Comparison of ENCODE assay signal across 8 mouse cellular contexts in the genomic region with DNA sequence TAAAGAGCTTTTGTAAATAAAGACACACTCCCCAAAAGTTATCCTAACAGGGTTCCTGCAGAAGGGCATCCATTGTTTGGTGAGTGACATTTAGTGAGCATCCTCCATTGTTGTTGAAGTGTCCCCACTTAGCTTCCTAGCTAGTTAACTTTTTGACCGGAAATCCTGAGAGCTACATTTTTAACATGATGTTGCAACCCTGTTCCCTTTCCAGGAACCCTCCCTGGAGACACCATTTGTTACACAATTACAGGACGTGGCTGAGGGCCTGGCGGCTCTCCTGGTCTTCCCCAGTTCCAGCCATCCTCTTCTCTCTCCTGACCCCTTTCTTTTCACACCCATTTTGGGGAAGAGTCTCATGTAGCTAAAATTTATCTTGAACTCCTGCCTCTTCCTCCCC. TPM values are rescaled to one million over a fixed set of nuclear protein-coding genes. Genes with fewer than 3 reads are reported as not detected.
A peak's percentile ranks its signal among the peaks of the same experiment; 100 is the strongest.
DNase-seq lines count a peak whose midpoint lies in the region; ATAC-seq lines count a peak whose summit lies in the region.

No protein-coding gene starts in this region.

- 40% methylated on average over 3 of the region's 3 CpGs for WGBS in stomach, embryonic 15.5 days

- DNase-seq in testis, postnatal 14 days (ENCODE audit: low spot score), result peak; percentile 65
- no peak for DNase-seq in testis, postnatal 10 days (ENCODE audit: low spot score)
- DNase-seq in heart, adult 18-20 months, result peak; percentile 89 to 91
- DNase-seq in kidney, postnatal 25 days, result peak; percentile 68 to 75
- no peak for DNase-seq in layer of hippocampus, postnatal 36 days
- DNase-seq in right cerebral cortex, postnatal 14 days, result no peak
- no peak for DNase-seq in ovary, postnatal 14 days (ENCODE audit: low spot score)

- no peaks in the 10 kb centered on the region for H3K36me3 ChIP-seq in stomach, embryonic 15.5 days

- H3K27ac ChIP-seq in stomach, embryonic 15.5 days, result peak overlapping the region; percentile 31; the same call in 1 of the 2 replicates

- H3K4me2 ChIP-seq in stomach, embryonic 15.5 days, result no peak overlapping the region; the same call in 1 of the 2 replicates

- ATAC-seq in stomach, embryonic 15.5 days (ENCODE audit: insufficient read depth, low FRiP score, low read depth), result no peak

- no peaks in the 10 kb centered on the region for H3K9me3 ChIP-seq in stomach, embryonic 15.5 days

- no peak overlapping the region for H3K9ac ChIP-seq in stomach, embryonic 15.5 days

- H3K27me3 ChIP-seq in stomach, embryonic 15.5 days (replicated peaks), result no peaks in the 10 kb centered on the region

- peaks cover 18% of the 10 kb centered on the region for H3K4me1 ChIP-seq in stomach, embryonic 15.5 days

- no peak overlapping the region for H3K4me3 ChIP-seq in stomach, embryonic 15.5 days (replicated peaks)

RNA-seq across cellular contexts. Expression of gene Dpp9, which starts 1.1 kb away (rescaled TPM):
- 10 to 100 TPM; 43.7 to 44.3 TPM for total RNA-seq in heart, adult 18-20 months (2021)
- 33.2 and 37.5 TPM in 2 replicates for polyA plus RNA-seq in stomach, embryonic 15.5 days (2015; fragmentation: Nextera tagmentation; extraction: Ambion mirVana)
- total RNA-seq in layer of hippocampus, postnatal 36 days (2021), result 10 to 100 TPM; 68.2 to 70.9 TPM

RNA-seq across cellular contexts. Expression of gene Mydgf, which starts 36.1 kb away (rescaled TPM):
- 10 to 100 TPM; 25.4 to 26.1 TPM for total RNA-seq in heart, adult 18-20 months (2021)
- 112 and 113 TPM in 2 replicates for polyA plus RNA-seq in stomach, embryonic 15.5 days (2015; fragmentation: Nextera tagmentation; extraction: Ambion mirVana)
- total RNA-seq in layer of hippocampus, postnatal 36 days (2021), result 10 to 100 TPM; 40.9 to 44.0 TPM

RNA-seq across cellular contexts. Expression of gene Fem1a, which starts 36.8 kb away (rescaled TPM):
- 100 to 1,000 TPM; 115 to 117 TPM for total RNA-seq in heart, adult 18-20 months (2021)
- polyA plus RNA-seq in stomach, embryonic 15.5 days (2015; fragmentation: Nextera tagmentation; extraction: Ambion mirVana), result 12.7 and 13.0 TPM in 2 replicates
- 10 to 100 TPM; 34.3 to 35.7 TPM for total RNA-seq in layer of hippocampus, postnatal 36 days (2021)

RNA-seq across cellular contexts. Expression of gene Ticam1, which starts 56.8 kb away (rescaled TPM):
- total RNA-seq in heart, adult 18-20 months (2021), result 1 to 10 TPM; 9.1 to 9.2 TPM
- 6.6 and 7.8 TPM in 2 replicates for polyA plus RNA-seq in stomach, embryonic 15.5 days (2015; fragmentation: Nextera tagmentation; extraction: Ambion mirVana)
- total RNA-seq in layer of hippocampus, postnatal 36 days (2021), result 1 to 10 TPM; 6.1 to 6.7 TPM

RNA-seq across cellular contexts. Expression of gene Tnfaip8l1, which starts 57.5 kb away (rescaled TPM):
- 1 to 10 TPM; 1.3 to 1.5 TPM for total RNA-seq in heart, adult 18-20 months (2021)
- 13.2 and 14.8 TPM in 2 replicates for polyA plus RNA-seq in stomach, embryonic 15.5 days (2015; fragmentation: Nextera tagmentation; extraction: Ambion mirVana)
- 1 to 10 TPM; 5.3 to 7.3 TPM for total RNA-seq in layer of hippocampus, postnatal 36 days (2021)

Comparison
In these comparisons a context has a peak if more than half of its experiments do, and no peak if none do; other contexts are left out.
1. DNase-seq: peak in testis, postnatal 14 days (single experiment), heart, adult 18-20 months (2 of 2) and kidney, postnatal 25 days (2 of 2); none in testis, postnatal 10 days (single experiment), layer of hippocampus, postnatal 36 days (0 of 2), right cerebral cortex, postnatal 14 days (single experiment) and ovary, postnatal 14 days (single experiment).